In the genomic region with DNA sequence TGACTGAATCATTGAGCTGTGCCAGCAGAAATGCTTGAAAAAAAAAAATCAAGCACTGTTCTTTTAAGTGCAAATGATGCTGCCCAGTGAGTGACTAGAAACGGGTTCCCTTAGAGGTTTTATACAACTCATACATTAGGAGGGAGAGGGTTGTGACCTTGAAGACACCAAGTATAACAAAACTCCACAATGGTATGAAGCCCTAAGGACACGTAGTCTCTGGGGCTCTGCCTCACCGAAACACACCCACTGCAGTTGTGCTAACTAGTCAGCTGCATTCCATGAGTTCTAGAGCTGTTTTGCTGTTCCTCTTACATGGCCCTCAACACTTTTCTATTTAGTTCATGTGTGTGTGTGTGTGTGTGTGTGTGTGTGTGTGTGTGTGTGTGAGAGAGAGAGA, we compare ENCODE assay signal across 30 mouse cellular contexts.
DNase-seq lines count a peak whose midpoint lies in the region; ATAC-seq and TF ChIP-seq lines count a peak whose summit lies in the region.
"Had no signal": no experiment of that assay in that cellular context is flagged by ENCODE, and none has a peak within 500 bp of the region (broad histone marks: within the 10 kb centered on the region; RNA-seq: fewer than 3 reads in every experiment).

No protein-coding gene starts in this region.

- peak overlapping the region; percentile 42; the same call in 1 of the 2 replicates for H3K27ac ChIP-seq in heart, embryonic 16.5 days (ENCODE audit: low read length)
- H3K27ac ChIP-seq in ES-Bruce4 (ENCODE audit: insufficient read depth, low read length): no peak overlapping the region
- H3K27ac ChIP-seq in hindbrain, embryonic 13.5 days: no peak overlapping the region
- H3K27ac ChIP-seq: embryonic facial prominence, embryonic 12.5 days; forebrain, embryonic 12.5 days; heart, adult 2 months; heart, embryonic 10.5 days; heart, embryonic 13.5 days; hindbrain, embryonic 10.5 days; hindbrain, embryonic 14.5 days; hindbrain, postnatal 0 days had no signal

- H3K4me3 ChIP-seq in heart, embryonic 16.5 days (ENCODE audit: low read length): no peak overlapping the region
- H3K4me3 ChIP-seq in ES-Bruce4 (ENCODE audit: low read depth, low read length): no peak overlapping the region
- H3K4me3 ChIP-seq in hindbrain, embryonic 13.5 days: no peak overlapping the region
- H3K4me3 ChIP-seq: embryonic facial prominence, embryonic 12.5 days; erythroblast, embryonic 14.5 days; forebrain, embryonic 12.5 days; heart, adult 2 months; heart, embryonic 10.5 days; heart, embryonic 13.5 days; hindbrain, embryonic 10.5 days had no signal

- TF ChIP-seq POLR2A in ES-Bruce4 (IDR thresholded peaks at IDR 0.05; ENCODE audit: insufficient read depth, low read length): no peak

- intact Hi-C loops in heart, postnatal 14 days (cut with DNase I): no loop called here

- WGBS in heart, embryonic 16.5 days: 23% methylated on average over 3 of the region's 3 CpGs
- 33% methylated on average over 3 of the region's 3 CpGs for WGBS in hindbrain, embryonic 13.5 days

- ATAC-seq in heart, embryonic 16.5 days (replicated peaks; ENCODE audit: extremely low read depth, insufficient read depth, low FRiP score): 0 out of 2 replicates have a peak, but pooled peaks have one; percentile 41
- ATAC-seq in Patski: peak; percentile 60
- ATAC-seq in hindbrain, embryonic 13.5 days (ENCODE audit: low FRiP score): no peak
- ATAC-seq: activated CD4-positive, CD25-positive, alpha-beta regulatory T cell, adult 4 months; CD4-positive, CD25-positive, alpha-beta regulatory T cell, adult 4 months; forebrain, embryonic 16.5 days; hindbrain, postnatal 0 days; inflammation-experienced regulatory T-cells, adult 6 months; intestine, embryonic 16.5 days had no signal

- H3K4me2 ChIP-seq in heart, embryonic 16.5 days (ENCODE audit: low read depth, low read length): no peak overlapping the region
- H3K4me2 ChIP-seq in hindbrain, embryonic 13.5 days: no peak overlapping the region
- H3K4me2 ChIP-seq: embryonic facial prominence, embryonic 12.5 days; forebrain, embryonic 12.5 days; heart, embryonic 13.5 days; hindbrain, embryonic 14.5 days had no signal

- no peak for DNase-seq in heart, postnatal 14 days
- no peak for DNase-seq in Patski (ENCODE audit: low read depth, low spot score)
- peak; percentile 88 for DNase-seq in ZHBTc4 (ENCODE audit: low read depth, low spot score)
- DNase-seq in kidney, postnatal 25 days: no peak
- DNase-seq: adrenal gland, adult 8-10 months; adrenal gland, postnatal 25 days; cerebellum, adult 18-20 months; cerebellum, adult 9-10 months; cerebellum, postnatal 14 days; gastrocnemius, postnatal 10 days; gastrocnemius, postnatal 36 days; heart, adult 2 months; heart, postnatal 10 days; kidney, adult 18-20 months had no signal

- TF ChIP-seq CTCF in ES-Bruce4 (IDR thresholded peaks at IDR 0.05; ENCODE audit: low read depth, low read length): no peak
- no peak for TF ChIP-seq CTCF in Patski (IDR thresholded peaks at IDR 0.05)

- no peak overlapping the region for H3K9ac ChIP-seq in heart, embryonic 16.5 days (ENCODE audit: low read length)
- no peak overlapping the region for H3K9ac ChIP-seq in ES-Bruce4 (ENCODE audit: low read depth, poor library complexity, severe bottlenecking)
- no peak overlapping the region for H3K9ac ChIP-seq in hindbrain, embryonic 13.5 days
- H3K9ac ChIP-seq: embryonic facial prominence, embryonic 12.5 days; forebrain, embryonic 12.5 days; heart, embryonic 13.5 days; hindbrain, embryonic 14.5 days had no signal

- H3K4me1 ChIP-seq in heart, embryonic 16.5 days (ENCODE audit: control insufficient read depth, insufficient read depth, low read length): 0 out of 2 replicates have a peak, but pooled peaks cover 2% of the 10 kb centered on the region
- peaks cover 7% of the 10 kb centered on the region for H3K4me1 ChIP-seq in ES-Bruce4 (ENCODE audit: control insufficient read depth, insufficient read depth, low read length)
- H3K4me1 ChIP-seq in hindbrain, embryonic 13.5 days (replicated peaks): no peaks in the 10 kb centered on the region
- H3K4me1 ChIP-seq: embryonic facial prominence, embryonic 12.5 days; forebrain, embryonic 12.5 days had no signal

- H3K9me3 ChIP-seq in heart, embryonic 16.5 days (replicated peaks; ENCODE audit: control insufficient read depth, low read length): no peaks in the 10 kb centered on the region
- H3K9me3 ChIP-seq in ES-Bruce4 (replicated peaks; ENCODE audit: control insufficient read depth, insufficient read depth, low read length, poor library complexity, severe bottlenecking): no peaks in the 10 kb centered on the region
- H3K9me3 ChIP-seq in hindbrain, embryonic 13.5 days: no peaks in the 10 kb centered on the region
- H3K9me3 ChIP-seq: embryonic facial prominence, embryonic 12.5 days; forebrain, embryonic 12.5 days; heart, embryonic 10.5 days; heart, embryonic 13.5 days; hindbrain, embryonic 10.5 days had no signal

- H3K36me3 ChIP-seq in heart, embryonic 16.5 days (ENCODE audit: control insufficient read depth, insufficient read depth): no peaks in the 10 kb centered on the region
- H3K36me3 ChIP-seq in ES-Bruce4 (ENCODE audit: control insufficient read depth, insufficient read depth, low read length, poor library complexity, severe bottlenecking): no peaks in the 10 kb centered on the region
- H3K36me3 ChIP-seq in hindbrain, embryonic 13.5 days: no peaks in the 10 kb centered on the region
- H3K36me3 ChIP-seq: embryonic facial prominence, embryonic 12.5 days; forebrain, embryonic 12.5 days; heart, embryonic 10.5 days; heart, embryonic 13.5 days; hindbrain, embryonic 10.5 days had no signal

- H3K27me3 ChIP-seq in heart, embryonic 16.5 days (ENCODE audit: control insufficient read depth, insufficient read depth, low read length): no peaks in the 10 kb centered on the region
- H3K27me3 ChIP-seq in ES-Bruce4 (ENCODE audit: control insufficient read depth, insufficient read depth, low read length, poor library complexity, severe bottlenecking) (no peaks in the 10 kb centered on the region), Patski (no peaks in the 10 kb centered on the region)
- no peaks in the 10 kb centered on the region for H3K27me3 ChIP-seq in hindbrain, embryonic 13.5 days
- H3K27me3 ChIP-seq: embryonic facial prominence, embryonic 12.5 days; forebrain, embryonic 12.5 days; heart, embryonic 13.5 days had no signal

- CTCF ChIA-PET in Patski (lab: Charles Lee): no interaction called here

- peak; percentile 92 for TF ChIP-seq EP300 in ES-Bruce4 (IDR thresholded peaks at IDR 0.05; ENCODE audit: insufficient read depth, low read depth, low read length)

- in situ Hi-C loops in Patski (cut with MboI; ENCODE audit: low pct_unique_long_range_greater_than_20kb): no loop called here

- POLR2A ChIA-PET in Patski (lab: Charles Lee): no interaction called here
